Mouse (Mus musculus) liver, embryonic 15.5 days (tissue): ENCODE results near the gene Tsg101. TPM values are rescaled to one million over a fixed set of nuclear protein-coding genes. Genes with fewer than 3 reads are reported as not detected.
"Not testable (repeated sequence)": the region's sequence is repeated elsewhere in the genome, so short reads cannot be mapped to it uniquely, and the experiment has no call there.

Experiments
- ATAC-seq: fragments of 200-750 bp; cut with Nextera tagmentation; 2 replicates; pipeline ENCODE4 v1.8.0; 2017; ENCODE audit warnings: moderate number of reproducible peaks, mild to moderate bottlenecking, moderate library complexity; ENCODE audit not compliant: insufficient read depth
- H3K27ac ChIP-seq: fragments of 300-500 bp; sonication (generic); replicated peaks from 2 replicates; pipeline ENCODE4 v1.5.1; 2015; ENCODE audit warnings: mild to moderate bottlenecking, inconsistent platforms
- H3K27me3 ChIP-seq: fragments of 300-500 bp; sonication (generic); 2 replicates; pipeline ENCODE4 v1.6.1; 2015; ENCODE audit warnings: mild to moderate bottlenecking, inconsistent platforms
- H3K36me3 ChIP-seq: fragments of 300-500 bp; sonication (generic); replicated peaks from 2 replicates; pipeline ENCODE4 v1.6.1; 2015; ENCODE audit warnings: moderate library complexity, mild to moderate bottlenecking, inconsistent platforms
- H3K4me1 ChIP-seq: fragments of 300-500 bp; sonication (generic); replicated peaks from 2 replicates; pipeline ENCODE4 v1.6.1; 2015; ENCODE audit warnings: inconsistent platforms
- H3K4me2 ChIP-seq: fragments of 300-500 bp; sonication (generic); 2 replicates; pipeline ENCODE4 v1.6.1; 2015; ENCODE audit warnings: moderate library complexity, mild to moderate bottlenecking, inconsistent platforms
- H3K4me3 ChIP-seq: fragments of 300-500 bp; sonication (generic); replicated peaks from 2 replicates; pipeline ENCODE4 v1.5.1; 2015; ENCODE audit warnings: mild to moderate bottlenecking, inconsistent platforms
- H3K9ac ChIP-seq: fragments of 300-500 bp; sonication (generic); 2 replicates; pipeline ENCODE4 v1.6.1; 2015; ENCODE audit warnings: moderate library complexity, mild to moderate bottlenecking, inconsistent platforms
- H3K9me3 ChIP-seq: fragments of 300-500 bp; sonication (generic); replicated peaks from 2 replicates; pipeline ENCODE4 v1.6.1; 2016; ENCODE audit warnings: inconsistent platforms
- WGBS: fragments of 180-500 bp; shearing (Covaris S2); methylation state at CpG from one replicate; pipeline ENCODE4 v1.1.7; 2015; ENCODE audit warnings: mixed read lengths; ENCODE audit not compliant: insufficient replicate concordance; 5-methylcytosine and 5-hydroxymethylcytosine counted together
- polyA plus RNA-seq: library from polyadenylated mRNA; unstranded; fragments of >200 nt; fragmentation: Nextera tagmentation; extraction: Ambion mirVana; gene quantifications from 2 replicates; pipeline ENCODE4 v1.2.1, GENCODE M21; 2015

Tsg101 gene
- polyA plus RNA-seq, 1 experiment from 2014 or later: 57.6 TPM

DNA sequence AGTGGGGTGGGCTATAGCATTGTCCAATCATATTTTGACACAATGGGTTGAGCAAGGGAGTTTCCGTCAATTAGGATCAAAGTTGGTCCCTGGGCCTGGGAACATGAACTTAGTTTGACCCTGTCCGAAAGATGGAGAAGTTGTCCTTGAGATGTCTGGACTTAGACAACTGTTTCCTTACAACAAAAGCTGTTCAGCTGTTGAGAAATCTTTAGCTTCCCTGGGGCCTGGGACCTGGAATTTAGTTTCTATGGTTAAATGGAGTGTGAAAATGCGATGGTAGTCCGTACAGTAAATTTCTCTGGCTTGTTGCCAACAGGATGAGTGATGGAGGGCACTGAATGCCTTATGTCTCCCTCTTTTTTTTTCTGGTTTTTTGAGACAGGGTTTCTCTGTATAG, 2.3 kb upstream of the Tsg101 start:
- peaks cover 29% of the 10 kb centered on the region for H3K4me1 ChIP-seq
- H3K4me2 ChIP-seq: no peak overlapping the region
- H3K9ac ChIP-seq: no peak overlapping the region
- no peaks in the 10 kb centered on the region for H3K27me3 ChIP-seq
- H3K36me3 ChIP-seq: 0 out of 2 replicates have a peak, but pooled peaks cover 4% of the 10 kb centered on the region
- WGBS: 74% methylated on average over 4 of the region's 4 CpGs
- no peak for ATAC-seq
- no peak overlapping the region for H3K4me3 ChIP-seq
- no peak overlapping the region for H3K27ac ChIP-seq
- H3K9me3 ChIP-seq: no peaks in the 10 kb centered on the region

DNA sequence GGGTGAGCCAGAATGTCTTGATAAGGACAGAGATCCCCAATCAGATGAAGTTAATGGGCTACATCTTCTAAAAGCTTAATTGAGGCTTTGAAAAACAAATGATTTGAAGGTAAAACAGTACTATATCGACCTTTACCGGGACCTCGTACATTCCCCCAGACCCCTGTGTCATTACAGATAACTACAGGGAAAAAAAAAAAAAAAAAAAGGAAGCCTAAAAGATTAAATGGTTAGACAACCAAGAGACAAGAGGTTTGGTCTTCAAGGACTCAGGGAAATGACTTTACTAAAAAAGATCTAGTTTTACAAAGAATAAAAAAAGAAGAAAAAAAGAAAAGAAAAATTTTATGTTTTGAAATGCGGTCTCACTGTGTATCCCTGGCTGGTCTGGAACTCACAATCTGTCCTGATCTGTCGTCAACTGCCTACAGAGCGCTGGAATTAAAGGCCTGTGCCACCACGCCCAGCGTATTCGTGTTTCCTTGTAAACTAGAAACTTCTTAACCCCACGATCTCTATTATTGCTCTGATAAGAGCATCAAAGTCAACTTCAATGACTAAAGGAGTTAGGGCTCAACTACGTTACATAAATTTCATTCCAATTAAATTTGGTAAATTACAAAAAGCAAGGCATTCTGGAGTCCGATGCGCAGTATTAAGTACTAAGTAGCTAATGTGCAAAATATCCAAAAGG, 944 bp downstream of the Tsg101 start:
- H3K27ac ChIP-seq: peak overlapping the region; percentile 93
- WGBS: 4% methylated on average over 13 of the region's 13 CpGs
- H3K4me3 ChIP-seq: peak overlapping the region; percentile 99
- ATAC-seq: no peak
- peaks cover 34% of the 10 kb centered on the region for H3K4me1 ChIP-seq
- peak overlapping the region; percentile 92 for H3K9ac ChIP-seq
- no peaks in the 10 kb centered on the region; the same call in 1 of the 2 replicates for H3K36me3 ChIP-seq
- no peaks in the 10 kb centered on the region for H3K27me3 ChIP-seq
- H3K4me2 ChIP-seq: peak overlapping the region; percentile 87
- H3K9me3 ChIP-seq: no peaks in the 10 kb centered on the region

DNA sequence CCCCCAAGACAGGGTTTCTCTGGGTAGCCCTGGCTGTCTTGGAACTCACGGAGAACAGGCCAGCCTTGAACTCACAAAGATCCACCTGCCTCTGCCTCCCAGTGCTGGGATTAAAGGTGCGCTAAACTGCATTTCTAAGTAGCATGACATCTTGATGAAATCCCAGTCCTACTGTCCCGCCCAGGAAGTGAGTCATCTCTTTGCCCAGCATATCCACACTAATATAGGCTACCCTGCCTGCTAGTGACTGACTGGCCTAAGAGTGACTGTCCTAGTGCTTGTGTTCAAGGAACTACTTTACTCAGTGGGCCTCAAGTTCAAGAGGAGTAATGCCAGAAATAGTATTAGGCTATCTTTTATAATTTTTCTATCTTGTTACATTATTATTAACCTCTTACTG, 3.4 kb downstream of the Tsg101 start:
- ATAC-seq: no peak
- Histone ChIP-seq H3K4me3 (no peak overlapping the region), H3K9ac (no peak overlapping the region), H3K27ac (no peak overlapping the region), H3K4me2 (no peak overlapping the region), H3K4me1 (peaks cover 34% of the 10 kb centered on the region), H3K36me3 (peaks cover 17% of the 10 kb centered on the region), H3K27me3 (no peaks in the 10 kb centered on the region), H3K9me3 (no peaks in the 10 kb centered on the region)
- 72% methylated on average over 3 of the region's 3 CpGs for WGBS

DNA sequence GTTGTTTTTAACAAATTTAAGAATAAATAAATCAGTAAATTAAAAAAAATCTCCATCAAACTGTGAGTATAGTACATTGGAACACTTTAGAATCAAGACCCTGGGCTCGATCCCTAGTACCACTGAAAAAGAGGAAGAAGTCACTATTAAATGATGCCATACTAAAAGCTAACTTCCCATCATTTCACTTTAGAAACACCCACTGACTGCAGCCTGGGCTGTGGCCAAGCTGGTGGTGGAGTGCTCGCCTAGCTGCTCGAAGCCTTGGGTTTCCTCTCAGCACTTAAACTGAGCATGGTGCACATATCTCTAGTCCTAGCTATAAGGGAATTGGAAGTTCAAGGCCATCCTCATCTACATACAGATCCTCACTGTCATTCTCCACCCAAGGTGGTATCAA, 8.5 kb downstream of the Tsg101 start:
- peaks cover under 1% of the 10 kb centered on the region; the same call in 1 of the 2 replicates for H3K4me1 ChIP-seq
- 74% methylated on average over 3 of the region's 3 CpGs for WGBS
- no peaks in the 10 kb centered on the region for H3K9me3 ChIP-seq
- no peaks in the 10 kb centered on the region for H3K27me3 ChIP-seq
- H3K27ac ChIP-seq: no peak overlapping the region
- H3K4me2 ChIP-seq: no peak overlapping the region
- H3K9ac ChIP-seq: no peak overlapping the region
- peaks cover 65% of the 10 kb centered on the region for H3K36me3 ChIP-seq
- no peak for ATAC-seq
- no peak overlapping the region for H3K4me3 ChIP-seq

DNA sequence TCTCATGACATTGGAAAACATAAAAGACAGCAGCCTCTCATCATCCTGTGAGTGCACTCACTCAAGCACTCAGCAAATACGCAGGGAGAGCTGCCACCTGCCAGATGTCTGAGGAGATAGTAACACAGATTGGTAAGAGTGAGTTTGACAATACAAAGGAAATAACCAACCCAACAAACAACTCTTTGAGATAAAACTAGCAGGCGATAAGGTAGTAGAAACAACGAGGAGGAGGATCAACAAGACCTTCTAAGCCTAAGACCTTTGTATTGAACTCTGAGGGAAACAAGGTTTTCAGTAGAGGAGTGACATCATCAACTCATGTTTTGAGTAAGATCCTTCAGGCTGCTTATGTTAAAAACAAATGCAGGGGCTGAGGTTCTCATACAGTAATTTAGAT, 20.4 kb downstream of the Tsg101 start:
- 32% methylated on average over 3 of the region's 3 CpGs for WGBS
- H3K27me3 ChIP-seq: no peaks in the 10 kb centered on the region
- H3K9me3 ChIP-seq: no peaks in the 10 kb centered on the region
- no peak overlapping the region for H3K4me2 ChIP-seq
- H3K27ac ChIP-seq: no peak overlapping the region
- H3K36me3 ChIP-seq: peaks cover 65% of the 10 kb centered on the region
- H3K4me3 ChIP-seq: no peak overlapping the region
- no peak overlapping the region for H3K9ac ChIP-seq
- no peaks in the 10 kb centered on the region for H3K4me1 ChIP-seq
- ATAC-seq: no peak

DNA sequence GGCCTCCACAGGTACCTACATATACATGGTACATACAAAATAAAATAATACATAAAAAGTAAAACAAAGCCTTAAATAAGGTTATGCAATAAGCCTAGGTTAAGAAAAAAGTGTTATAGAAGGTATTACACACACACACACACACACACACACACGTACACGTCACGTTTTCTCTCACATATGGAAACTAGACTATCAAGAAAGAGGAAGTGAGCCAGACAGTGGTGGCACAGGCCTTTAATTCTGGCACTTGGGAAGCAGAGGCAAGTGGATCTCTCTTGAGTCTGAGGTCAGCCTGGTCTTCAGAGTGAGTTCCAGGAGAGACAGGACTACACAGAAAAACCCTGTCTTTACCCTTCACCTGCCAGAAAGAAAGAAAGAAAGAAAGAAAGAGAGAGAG, 24.3 kb downstream of the Tsg101 start:
- Histone ChIP-seq H3K4me3 (no peak overlapping the region), H3K4me2 (no peak overlapping the region), H3K27ac (no peak overlapping the region), H3K36me3 (peaks cover 66% of the 10 kb centered on the region), H3K9ac (no peak overlapping the region), H3K27me3 (no peaks in the 10 kb centered on the region), H3K9me3 (no peaks in the 10 kb centered on the region), H3K4me1 (no peaks in the 10 kb centered on the region)
- WGBS: 59% methylated on average over 3 of the region's 3 CpGs
- no peak for ATAC-seq

DNA sequence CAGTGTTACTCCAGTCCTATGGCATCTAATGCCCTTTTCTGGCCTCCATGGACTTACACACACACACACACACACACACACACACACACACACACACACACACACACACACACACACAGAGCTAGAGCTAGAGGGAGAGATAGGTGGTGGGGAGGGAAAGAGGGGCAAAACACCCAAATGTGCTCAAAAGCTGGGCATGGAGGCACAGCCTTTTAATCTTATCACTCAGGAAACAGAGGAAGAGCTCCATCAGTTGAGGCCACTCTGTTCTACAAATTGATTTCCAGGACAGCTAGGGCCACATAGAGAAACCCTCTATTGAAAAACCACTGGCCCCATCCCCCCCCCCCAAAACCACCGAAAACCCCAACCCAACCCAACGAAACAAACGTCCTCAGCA, 36.5 kb downstream of the Tsg101 start:
- ATAC-seq: 0 out of 2 replicates have a peak, but pooled peaks have one; percentile 25
- Histone ChIP-seq H3K9me3 (no peaks in the 10 kb centered on the region), H3K36me3 (peaks cover 28% of the 10 kb centered on the region), H3K4me2 (no peak overlapping the region), H3K27ac (no peak overlapping the region), H3K27me3 (no peaks in the 10 kb centered on the region), H3K4me1 (peaks cover 16% of the 10 kb centered on the region), H3K9ac (no peak overlapping the region), H3K4me3 (no peak overlapping the region)
- WGBS: 19% methylated on average over 3 of the region's 3 CpGs

DNA sequence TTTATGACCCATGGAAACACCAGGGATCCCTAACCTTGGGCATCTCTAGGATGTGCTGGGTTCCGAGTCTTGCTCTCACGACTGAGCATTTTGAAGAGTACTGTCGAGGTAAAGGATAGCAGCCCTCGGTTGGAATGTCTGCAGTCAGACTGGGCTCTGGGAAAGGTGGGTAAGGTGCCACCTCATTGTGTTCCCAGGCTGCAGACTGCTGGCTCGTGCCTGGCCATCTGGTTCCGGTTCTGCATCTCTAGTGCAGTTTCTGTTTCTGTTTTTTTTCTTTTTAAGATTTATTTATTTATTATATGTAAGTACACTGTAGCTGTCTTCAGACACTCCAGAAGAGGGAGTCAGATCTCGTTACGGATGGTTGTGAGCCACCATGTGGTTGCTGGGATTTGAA, 37.8 kb downstream of the Tsg101 start:
- Histone ChIP-seq H3K4me1 (peaks cover 23% of the 10 kb centered on the region), H3K36me3 (peaks cover 15% of the 10 kb centered on the region)
- WGBS: 70% methylated on average over 8 of the region's 8 CpGs
- not testable (repeated sequence) for H3K27me3 ChIP-seq, H3K27ac ChIP-seq, H3K4me3 ChIP-seq, H3K4me2 ChIP-seq, H3K9ac ChIP-seq, H3K9me3 ChIP-seq, ATAC-seq

DNA sequence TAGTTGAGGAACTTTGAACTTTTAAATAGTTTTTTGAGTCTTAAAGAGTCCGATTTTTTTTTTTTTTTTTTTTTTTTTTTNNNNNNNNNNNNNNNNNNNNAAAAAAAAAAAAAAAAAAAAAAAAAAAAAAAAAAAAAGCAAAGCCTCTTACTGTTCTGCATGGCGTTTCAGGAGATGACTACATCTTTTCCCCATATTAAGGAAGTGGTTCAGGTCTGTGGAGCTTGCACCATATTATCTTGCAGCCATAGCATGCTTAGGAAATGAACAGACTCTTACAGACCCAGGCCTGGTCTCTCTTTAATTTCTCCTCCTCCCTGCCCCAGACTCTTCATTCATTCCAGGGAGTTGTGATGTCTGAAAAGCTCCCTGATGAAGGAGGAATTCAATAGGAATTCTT, 38.8 kb downstream of the Tsg101 start:
- peaks cover 24% of the 10 kb centered on the region for H3K4me1 ChIP-seq
- H3K4me2 ChIP-seq: no peak overlapping the region
- no peak overlapping the region for H3K9ac ChIP-seq
- WGBS: 48% methylated on average over 2 of the region's 2 CpGs
- H3K9me3 ChIP-seq: no peaks in the 10 kb centered on the region
- no peaks in the 10 kb centered on the region for H3K27me3 ChIP-seq
- no peak for ATAC-seq
- H3K27ac ChIP-seq: no peak overlapping the region
- peaks cover 7% of the 10 kb centered on the region for H3K36me3 ChIP-seq
- H3K4me3 ChIP-seq: no peak overlapping the region

DNA sequence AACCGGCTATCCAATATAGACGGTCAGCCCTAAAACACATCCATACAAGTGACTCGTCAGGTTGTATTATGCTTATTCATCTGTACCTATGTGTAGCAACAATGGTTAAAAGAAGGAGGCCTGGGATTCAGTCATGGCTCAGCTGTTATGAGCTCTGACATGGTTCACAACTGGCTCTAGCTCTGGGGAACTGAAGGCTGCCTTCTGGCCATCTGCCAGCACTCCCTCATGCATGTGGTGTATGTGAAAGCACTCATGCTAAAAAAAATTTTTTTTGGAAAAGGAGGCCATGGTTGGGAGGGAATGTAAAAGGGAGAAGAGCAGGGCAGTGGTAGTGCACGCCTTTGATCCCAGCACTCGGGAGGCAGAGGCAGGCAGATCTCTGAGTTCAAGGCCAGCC, 39.9 kb downstream of the Tsg101 start:
- no peak for ATAC-seq
- H3K27ac ChIP-seq: no peak overlapping the region
- 80% methylated on average over 5 of the region's 5 CpGs for WGBS

DNA sequence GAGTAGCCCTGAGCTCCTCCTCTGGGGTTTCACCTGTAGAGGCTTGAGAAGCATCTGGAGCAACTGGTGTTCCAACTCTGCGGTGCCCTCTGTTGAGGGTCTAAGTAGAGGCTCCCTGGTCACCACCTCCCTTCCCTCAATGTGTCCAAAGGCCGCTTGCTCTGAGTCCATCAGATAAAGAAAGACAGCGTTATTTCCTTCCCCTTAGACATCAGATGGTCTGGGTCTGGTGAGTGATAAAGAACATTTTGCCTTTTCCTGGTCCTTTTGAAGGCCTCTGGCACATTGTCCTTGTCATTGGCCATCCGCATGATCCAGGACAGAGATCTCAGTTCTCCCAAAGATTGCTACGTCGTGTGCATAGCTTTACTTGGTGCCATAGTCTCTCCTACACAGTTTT, 42.5 kb downstream of the Tsg101 start:
- ATAC-seq: no peak
- H3K36me3 ChIP-seq: no peaks in the 10 kb centered on the region
- H3K4me3 ChIP-seq: no peak overlapping the region
- H3K9me3 ChIP-seq: no peaks in the 10 kb centered on the region
- H3K9ac ChIP-seq: no peak overlapping the region
- H3K27ac ChIP-seq: no peak overlapping the region
- H3K27me3 ChIP-seq: no peaks in the 10 kb centered on the region
- WGBS: 24% methylated on average over 6 of the region's 6 CpGs
- no peak overlapping the region for H3K4me2 ChIP-seq
- peaks cover 8% of the 10 kb centered on the region; the same call in 1 of the 2 replicates for H3K4me1 ChIP-seq

More for the DNA sequence above, 39.9 kb downstream of the Tsg101 start:
- no peak overlapping the region for H3K4me2 ChIP-seq
- no peaks in the 10 kb centered on the region for H3K27me3 ChIP-seq
- H3K4me3 ChIP-seq: no peak overlapping the region
- peaks cover 24% of the 10 kb centered on the region for H3K4me1 ChIP-seq
- H3K36me3 ChIP-seq: peaks cover 1% of the 10 kb centered on the region; the same call in 1 of the 2 replicates
- H3K9ac ChIP-seq: no peak overlapping the region
- H3K9me3 ChIP-seq: no peaks in the 10 kb centered on the region

DNA sequence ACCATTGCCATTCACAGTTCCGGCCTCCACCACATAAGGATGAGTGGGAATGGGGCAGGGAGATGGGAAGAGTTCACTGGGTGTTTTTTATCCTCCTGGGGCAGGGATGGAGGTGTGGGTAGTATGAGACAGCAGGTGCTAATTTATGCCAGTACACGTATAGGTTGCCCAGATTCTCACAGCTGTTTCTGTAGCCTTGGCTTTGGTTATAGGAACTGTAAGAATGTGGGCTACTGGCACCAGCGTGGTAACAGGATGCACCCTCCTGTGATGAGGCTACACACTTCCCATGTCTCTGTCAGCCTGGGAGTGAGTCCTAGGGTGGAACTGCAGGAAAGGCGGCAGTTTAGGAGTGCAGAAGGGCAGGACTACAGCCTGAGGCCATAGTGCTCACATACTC, 42.9 kb downstream of the Tsg101 start:
- Histone ChIP-seq H3K4me1 (peaks cover 8% of the 10 kb centered on the region; the same call in 1 of the 2 replicates), H3K4me2 (no peak overlapping the region), H3K27me3 (no peaks in the 10 kb centered on the region), H3K9me3 (no peaks in the 10 kb centered on the region), H3K9ac (no peak overlapping the region), H3K36me3 (no peaks in the 10 kb centered on the region), H3K4me3 (no peak overlapping the region), H3K27ac (no peak overlapping the region)
- WGBS: 51% methylated on average over 4 of the region's 4 CpGs
- no peak for ATAC-seq
